Mouse (Mus musculus) CH12.LX (cell line): ENCODE data around the gene B4galt3.

ENCODE experiments used
- CHD2 ChIP-seq: IDR thresholded peaks from 2 replicates; pipeline ENCODE4 v1.6.1; 2011; ENCODE audit warnings: low read length, improper control_type of control experiment
- CTCF ChIP-seq, 2 experiments: IDR thresholded peaks in 1 of 2; conservative IDR thresholded peaks in 1 of 2; 2 replicates each; pipeline ENCODE4 v1.5.1; 2011 to 2012; ENCODE audit warnings: low read depth in 2 of 2, low read length in 2 of 2, improper control_type of control experiment in 1 of 2, inconsistent platforms in 1 of 2, mild to moderate bottlenecking in 1 of 2, moderate library complexity in 1 of 2
- E2F4 ChIP-seq: IDR thresholded peaks from 2 replicates; pipeline ENCODE4 v1.6.1; 2011; ENCODE audit warnings: low read depth, low read length, improper control_type of control experiment; ENCODE audit not compliant: insufficient replicate concordance
- HCFC1 ChIP-seq: IDR thresholded peaks from 2 replicates; pipeline ENCODE4 v1.6.1; 2012; ENCODE audit warnings: low read depth, mild to moderate bottlenecking, inconsistent platforms, low read length, improper control_type of control experiment
- NRF1 ChIP-seq: IDR thresholded peaks from 2 replicates; pipeline ENCODE4 v1.6.1; 2014; ENCODE audit warnings: low read depth, mild to moderate bottlenecking, inconsistent platforms, low read length, improper control_type of control experiment, moderate library complexity
- POLR2A ChIP-seq: IDR thresholded peaks from 2 replicates; pipeline ENCODE4 v1.6.1; 2011; ENCODE audit warnings: low read depth, mild to moderate bottlenecking, improper control_type of control experiment, low read length
- POLR2AphosphoS2 ChIP-seq: IDR thresholded peaks from 2 replicates; pipeline ENCODE4 v1.6.1; 2011; ENCODE audit warnings: low read depth, low read length, improper control_type of control experiment
- SIN3A ChIP-seq: IDR thresholded peaks from 2 replicates; pipeline ENCODE4 v1.6.1; 2012; ENCODE audit warnings: low read length, improper control_type of control experiment, inconsistent platforms
- USF1 ChIP-seq: IDR thresholded peaks from 2 replicates; pipeline ENCODE4 v1.6.1; 2014; ENCODE audit warnings: low read depth, mild to moderate bottlenecking, inconsistent platforms, low read length, improper control_type of control experiment
- ZC3H11A ChIP-seq: IDR thresholded peaks from 2 replicates; pipeline ENCODE4 v1.6.1; 2012; ENCODE audit warnings: low read depth, mild to moderate bottlenecking, inconsistent platforms, low read length, improper control_type of control experiment
- ZKSCAN1 ChIP-seq: IDR thresholded peaks from 2 replicates; pipeline ENCODE4 v1.6.1; 2012; ENCODE audit warnings: low read depth, inconsistent platforms, low read length, improper control_type of control experiment, borderline replicate concordance
- ZNF384 ChIP-seq: IDR thresholded peaks from 2 replicates; pipeline ENCODE4 v1.6.1; 2012; ENCODE audit warnings: low read depth, low read length, improper control_type of control experiment, inconsistent platforms

DNA sequence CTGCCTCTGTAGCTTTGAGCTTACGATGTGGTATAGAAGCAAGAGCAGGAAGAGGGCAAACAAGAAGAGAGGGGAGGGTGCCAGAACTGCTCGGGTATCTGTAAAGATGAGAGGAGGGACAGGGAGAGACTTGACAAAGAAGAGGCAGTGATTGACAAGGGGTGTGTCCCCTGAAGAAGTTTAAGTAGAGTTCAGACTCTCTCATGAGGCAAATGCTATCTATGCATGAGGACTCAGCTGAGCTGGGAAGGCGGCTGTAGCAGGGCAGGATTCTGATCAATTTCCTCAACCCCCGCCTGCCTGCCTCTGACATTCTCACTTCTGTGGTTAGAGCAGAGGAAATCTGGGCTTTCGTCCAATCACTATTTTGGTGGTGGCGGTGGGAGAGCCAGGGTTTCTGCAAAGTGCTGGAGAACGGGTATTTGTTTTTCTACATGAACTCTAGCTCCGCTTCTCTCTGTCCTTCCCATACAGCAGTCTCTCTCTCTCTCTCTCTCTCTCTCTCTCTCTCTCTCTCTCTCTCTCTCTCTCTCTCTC is 7.5 kb upstream of the B4galt3 start:
- TF ChIP-seq CTCF (conservative IDR thresholded peaks at IDR 0.05 in 1 of 2, IDR thresholded peaks at IDR 0.05 in 1 of 2; ENCODE audit: low read depth in 2 of 2, low read length in 2 of 2), result no peak
- no peak for TF ChIP-seq E2F4
- no peak for TF ChIP-seq NRF1
- no peak for TF ChIP-seq CHD2
- TF ChIP-seq USF1, result no peak
- no peak for TF ChIP-seq HCFC1
- no peak for TF ChIP-seq POLR2AphosphoS2
- TF ChIP-seq POLR2A, result no peak
- TF ChIP-seq ZC3H11A, result no peak
- TF ChIP-seq ZNF384, result no peak
- no peak for TF ChIP-seq ZKSCAN1
- no peak for TF ChIP-seq SIN3A
